Mouse (Mus musculus): Measurements from ENCODE around the gene Il1rapl1.

- TF ChIP-seq CTCF (IDR thresholded peaks at IDR 0.05; ENCODE audit: extremely low read depth, insufficient read depth, insufficient read length, insufficient replicate concordance) (no peak), POLR2A (IDR thresholded peaks at IDR 0.05; ENCODE audit: low read depth, low read length) (no peak)
Observed at GRCm38 (mm10) chrX:88070368-88070767, 45.1 kb downstream of the Il1rapl1 start.
